Mouse (Mus musculus) lung, postnatal 0 days (tissue): ENCODE data around the gene Cdiptos.

ENCODE experiments used
- CTCF ChIP-seq: IDR thresholded peaks from 2 replicates; pipeline ENCODE4 v1.5.1; 2016; ENCODE audit warnings: antibody characterized with exemption, mild to moderate bottlenecking
- EP300 ChIP-seq: IDR thresholded peaks from 2 replicates; pipeline ENCODE4 v1.6.1; 2016; ENCODE audit warnings: antibody characterized with exemption, mild to moderate bottlenecking, control low read depth

- no peak for TF ChIP-seq EP300
- TF ChIP-seq CTCF: peak; percentile 91
These were observed 49.1 kb upstream of the Cdiptos start for GRCm38 (mm10) chr7:127024755-127025555.
